Mouse (Mus musculus): ENCODE results near the gene Gm17651. TPM values are rescaled to one million over a fixed set of nuclear protein-coding genes. Genes with fewer than 3 reads are reported as not detected.
A peak's percentile ranks its signal among the peaks of the same experiment; 100 is the strongest.

Gene Gm17651
- polyA plus RNA-seq, 1 experiment from 2014 or later, result not detected

- H3K27me3 ChIP-seq (replicated peaks; ENCODE audit: insufficient read depth, low read length), result no peaks in the 10 kb centered on the region
- peak within 1 kb of the TSS; percentile 48 for H3K9ac ChIP-seq (replicated peaks; ENCODE audit: low read depth)
- H3K36me3 ChIP-seq (ENCODE audit: insufficient read depth, low read length), result no peaks in the 10 kb centered on the region
- peak within 1 kb of the TSS; percentile 43 for H3K4me3 ChIP-seq (ENCODE audit: low read depth, low read length)
- peak within 1 kb of the TSS; percentile 53 for H3K4me2 ChIP-seq (replicated peaks; ENCODE audit: low read depth, low read length)
- H3K9me3 ChIP-seq (ENCODE audit: low read length), result no peaks in the 10 kb centered on the region
- peak within 1 kb of the TSS; percentile 60 for H3K27ac ChIP-seq (ENCODE audit: low read length)
- peaks cover 7% of the 10 kb centered on the region; the same call in 1 of the 2 replicates for H3K4me1 ChIP-seq (ENCODE audit: insufficient read depth, low read depth, low read length)
- no peak for TF ChIP-seq CTCF (IDR thresholded peaks at IDR 0.05)
- TF ChIP-seq EP300 (IDR thresholded peaks at IDR 0.05), result 0 out of 2 replicates have a peak, but pooled peaks have one; percentile 30
- DNase-seq (ENCODE audit: low spot score), result peak; percentile 86
- 1% methylated on average over 18 of the region's 18 CpGs for WGBS
- ATAC-seq, result peak; percentile 99
Observed at GRCm38 (mm10) chr3:97628391-97629001, 46.0 kb downstream of the Gm17651 start, which contains the start of gene Fmo5. Gene Fmo5 (plus strand): TSS chr3:97628804.

- Histone ChIP-seq H3K4me2 (replicated peaks; ENCODE audit: low read depth, low read length) (peak overlapping the region; percentile 53), H3K9me3 (ENCODE audit: low read length) (no peaks in the 10 kb centered on the region), H3K9ac (replicated peaks; ENCODE audit: low read depth) (no peak overlapping the region), H3K4me3 (ENCODE audit: low read depth, low read length) (peak overlapping the region; percentile 43), H3K36me3 (ENCODE audit: insufficient read depth, low read length) (no peaks in the 10 kb centered on the region), H3K27me3 (replicated peaks; ENCODE audit: insufficient read depth, low read length) (no peaks in the 10 kb centered on the region), H3K4me1 (ENCODE audit: insufficient read depth, low read depth, low read length) (peaks cover 7% of the 10 kb centered on the region; the same call in 1 of the 2 replicates), H3K27ac (ENCODE audit: low read length) (peak overlapping the region; percentile 60; the same call in 1 of the 2 replicates)
- DNase-seq (ENCODE audit: low spot score) (peak; percentile 16), ATAC-seq (no peak)
- 49% methylated on average over 7 of the region's 7 CpGs for WGBS
- TF ChIP-seq CTCF (IDR thresholded peaks at IDR 0.05) (no peak), EP300 (IDR thresholded peaks at IDR 0.05) (no peak)
Observed at GRCm38 (mm10) chr3:97627893-97628292, 46.6 kb downstream of the Gm17651 start.

GRCm38 (mm10) chr3:97624611-97625010 is 49.9 kb downstream of the Gm17651 start:
- Histone ChIP-seq H3K9ac (replicated peaks; ENCODE audit: low read depth) (no peak overlapping the region), H3K27ac (ENCODE audit: low read length) (no peak overlapping the region), H3K27me3 (replicated peaks; ENCODE audit: insufficient read depth, low read length) (no peaks in the 10 kb centered on the region), H3K4me2 (replicated peaks; ENCODE audit: low read depth, low read length) (no peak overlapping the region), H3K36me3 (ENCODE audit: insufficient read depth, low read length) (no peaks in the 10 kb centered on the region), H3K4me1 (ENCODE audit: insufficient read depth, low read depth, low read length) (peaks cover 7% of the 10 kb centered on the region; the same call in 1 of the 2 replicates), H3K4me3 (ENCODE audit: low read depth, low read length) (no peak overlapping the region), H3K9me3 (ENCODE audit: low read length) (no peaks in the 10 kb centered on the region)
- 22% methylated on average over 2 of the region's 2 CpGs for WGBS
- TF ChIP-seq EP300 (IDR thresholded peaks at IDR 0.05) (no peak), CTCF (IDR thresholded peaks at IDR 0.05) (no peak)
- ATAC-seq (no peak), DNase-seq (ENCODE audit: low spot score) (no peak)

Small RNA genes within 50 kb of the gene (microRNA-seq; reads per million reads assigned to microRNA genes)
- gene Mir7225, result not detected

Other genes with a start within 250 kb of the Gm17651 start
- 9.5 and 9.6 TPM in 2 replicates for gene Chd1l, start 64.5 kb downstream of the Gm17651 start, polyA plus RNA-seq (2015; fragmentation: Nextera tagmentation; extraction: Ambion mirVana)
- gene Fmo5, start 45.9 kb downstream of the Gm17651 start, polyA plus RNA-seq (2015; fragmentation: Nextera tagmentation; extraction: Ambion mirVana), result 6.1 and 6.5 TPM in 2 replicates
- 3.1 and 3.7 TPM in 2 replicates for gene Prkab2, start 16.5 kb downstream of the Gm17651 start, polyA plus RNA-seq (2015; fragmentation: Nextera tagmentation; extraction: Ambion mirVana)
- gene Pde4dip, start 214.0 kb upstream of the Gm17651 start, polyA plus RNA-seq (2015; fragmentation: Nextera tagmentation; extraction: Ambion mirVana), result 7.1 and 8.5 TPM in 2 replicates
- 87.9 and 88.7 TPM in 2 replicates for gene Sec22b, start 226.5 kb upstream of the Gm17651 start, polyA plus RNA-seq (2015; fragmentation: Nextera tagmentation; extraction: Ambion mirVana)